In genomic region chr9:24937731-24938130, GRCm38 (mm10) we compare ENCODE assay signal across 10 mouse cellular contexts.
A peak's percentile ranks its signal among the peaks of the same experiment; 100 is the strongest.
DNase-seq lines count a peak whose midpoint lies in the region; ATAC-seq and TF ChIP-seq lines count a peak whose summit lies in the region.
"Had no signal": no experiment of that assay in that cellular context is flagged by ENCODE, and none has a peak within 500 bp of the region (broad histone marks: within the 10 kb centered on the region; RNA-seq: fewer than 3 reads in every experiment).

No protein-coding gene starts in this region.

- peak; percentile 11 for DNase-seq in embryo, embryonic 10.5 days (ENCODE audit: low spot score)
- no peak for DNase-seq in embryo, embryonic 9.5 days (ENCODE audit: extremely low spot score)
- DNase-seq in ovary, postnatal 14 days (ENCODE audit: low spot score): peak; percentile 9
- no peak for DNase-seq in ovary, postnatal 10 days (ENCODE audit: low spot score)
- no peak for DNase-seq in brain, embryonic 14.5 days (ENCODE audit: low read depth)
- peak; percentile 20 for DNase-seq in lung, postnatal 14 days
- DNase-seq in gastrocnemius, postnatal 10 days: no peak
- DNase-seq: cerebellum, adult 9-10 months had no signal

- peak; percentile 17; the same call in 1 of the 2 replicates for TF ChIP-seq CTCF in brain, embryonic 14.5 days (IDR thresholded peaks at IDR 0.05; ENCODE audit: borderline replicate concordance, extremely low read depth, insufficient read depth, insufficient read length)

- ATAC-seq in erythroid progenitor cell, adult 5-6 weeks (replicated peaks; ENCODE audit: low FRiP score, poor library complexity, severe bottlenecking): no peak
- ATAC-seq: midbrain, embryonic 13.5 days had no signal

- no peak for TF ChIP-seq POLR2A in brain, embryonic 14.5 days (IDR thresholded peaks at IDR 0.05; ENCODE audit: borderline replicate concordance, extremely low read depth, insufficient read depth, insufficient read length, poor library complexity, severe bottlenecking)

Comparison
In these comparisons a context has a peak if more than half of its experiments do, and no peak if none do; other contexts are left out.
1. DNase-seq: peak in embryo, embryonic 10.5 days (single experiment), ovary, postnatal 14 days (single experiment) and lung, postnatal 14 days (single experiment); none in embryo, embryonic 9.5 days (single experiment), ovary, postnatal 10 days (single experiment), brain, embryonic 14.5 days (single experiment) and gastrocnemius, postnatal 10 days (single experiment).